Mouse (Mus musculus) limb, embryonic 14.5 days (tissue): Measurements from ENCODE around the gene Fermt3. TPM values are rescaled to one million over a fixed set of nuclear protein-coding genes. Genes with fewer than 3 reads are reported as not detected.
A peak's percentile ranks its signal among the peaks of the same experiment; 100 is the strongest.

Experiments used
- ATAC-seq: fragments of 200-750 bp; cut with Nextera tagmentation; 2 replicates; pipeline ENCODE4 v1.8.0; 2017; ENCODE audit warnings: low read depth, moderate number of reproducible peaks, moderate TSS enrichment; ENCODE audit not compliant: low FRiP score
- DNase-seq: peaks from one replicate; pipeline ENCODE4 v3.0.0-alpha.2; 2015; ENCODE audit warnings: low spot score
- H3K27ac ChIP-seq: fragments of 300-500 bp; sonication (generic); replicated peaks from 2 replicates; pipeline ENCODE4 v1.5.1; 2014; ENCODE audit warnings: low read depth, mild to moderate bottlenecking, low read length, moderate library complexity, mixed read lengths
- H3K27me3 ChIP-seq: fragments of 300-500 bp; sonication (generic); 2 replicates; pipeline ENCODE4 v1.6.1; 2014; ENCODE audit warnings: low read length, mixed read lengths; ENCODE audit not compliant: control insufficient read depth, insufficient read depth
- H3K36me3 ChIP-seq: fragments of 300-500 bp; sonication (generic); 2 replicates; pipeline ENCODE4 v1.6.1; 2014; ENCODE audit warnings: mild to moderate bottlenecking, low read length, moderate library complexity, mixed read lengths; ENCODE audit not compliant: control insufficient read depth, insufficient read depth
- H3K4me1 ChIP-seq: fragments of 300-500 bp; sonication (generic); 2 replicates; pipeline ENCODE4 v1.6.1; 2014; ENCODE audit warnings: antibody characterized with exemption, low read length, mixed read lengths; ENCODE audit not compliant: control insufficient read depth, insufficient read depth
- H3K4me2 ChIP-seq: fragments of 300-500 bp; sonication (generic); replicated peaks from 2 replicates; pipeline ENCODE4 v1.6.1; 2014; ENCODE audit warnings: low read depth, mild to moderate bottlenecking, low read length, moderate library complexity; ENCODE audit not compliant: severe bottlenecking
- H3K4me3 ChIP-seq: fragments of 300-500 bp; sonication (generic); replicated peaks from 2 replicates; pipeline ENCODE4 v1.5.1; 2014; ENCODE audit warnings: low read length
- H3K9ac ChIP-seq: fragments of 300-500 bp; sonication (generic); 2 replicates; pipeline ENCODE4 v1.6.1; 2014; ENCODE audit warnings: mild to moderate bottlenecking, low read depth, low read length, moderate library complexity; ENCODE audit not compliant: severe bottlenecking
- H3K9me3 ChIP-seq: fragments of 300-500 bp; sonication (generic); 2 replicates; pipeline ENCODE4 v1.6.1; 2016; ENCODE audit warnings: low read length; ENCODE audit not compliant: control insufficient read depth
- POLR2A ChIP-seq: fragments of 200-500 bp; IDR thresholded peaks from 2 replicates; pipeline ENCODE4 v1.8.0; 2012; ENCODE audit warnings: inconsistent platforms, mild to moderate bottlenecking, moderate library complexity, borderline replicate concordance; ENCODE audit not compliant: insufficient read depth, insufficient read length; ENCODE audit errors: extremely low read depth
- WGBS: fragments of 180-500 bp; shearing (Covaris S2); extraction: QIAGEN DNeasy Blood & Tissue Kit; methylation state at CpG from one replicate; pipeline ENCODE4 v1.1.7; 2014; 5-methylcytosine and 5-hydroxymethylcytosine counted together
- polyA plus RNA-seq, 2 experiments: library from polyadenylated mRNA; depleted of rRNA in 1 of 2; stranded (reverse) in 1 of 2; unstranded in 1 of 2; fragments of >200 nt; fragmentation: Nextera tagmentation in 1 of 2; extraction: Ambion mirVana in 1 of 2; gene quantifications; 2 replicates each; pipeline versions ENCODE4 v1.2.1 to v1.2.3; 2012 to 2014

The Fermt3 gene
- polyA plus RNA-seq, 2 experiments: 10.1 to 10.2 TPM

DNA sequence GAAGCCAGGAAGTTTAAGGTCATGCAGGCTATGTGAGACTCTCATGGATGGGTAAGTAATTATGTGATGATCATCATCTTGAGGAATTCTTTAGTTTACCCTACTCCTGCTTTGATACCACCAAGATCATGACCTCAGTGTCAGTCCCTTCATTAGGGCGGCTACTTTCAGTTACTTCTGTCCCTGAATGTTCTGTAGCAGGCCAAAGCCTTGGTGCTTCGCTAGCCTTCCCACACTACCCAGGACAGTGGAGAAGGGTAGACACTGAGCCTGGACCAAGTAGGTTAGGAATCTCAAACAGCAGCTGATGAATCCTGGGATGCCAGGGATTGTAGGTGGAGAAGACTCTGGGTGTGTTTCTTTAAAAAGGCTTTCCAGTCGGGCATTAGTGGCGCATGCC lies 37.8 kb downstream of the Fermt3 start:
- H3K27me3 ChIP-seq: no peaks in the 10 kb centered on the region
- peaks cover 25% of the 10 kb centered on the region for H3K4me1 ChIP-seq
- H3K9me3 ChIP-seq: no peaks in the 10 kb centered on the region
- ATAC-seq (no peak), DNase-seq (no peak)
- H3K27ac ChIP-seq: no peak overlapping the region
- no peak for TF ChIP-seq POLR2A
- no peak overlapping the region for H3K4me3 ChIP-seq
- WGBS: 91% methylated on average over 4 of the region's 4 CpGs
- H3K9ac ChIP-seq: no peak overlapping the region
- H3K36me3 ChIP-seq: peaks cover 45% of the 10 kb centered on the region
- H3K4me2 ChIP-seq: peak overlapping the region; percentile 68; the same call in 1 of the 2 replicates

DNA sequence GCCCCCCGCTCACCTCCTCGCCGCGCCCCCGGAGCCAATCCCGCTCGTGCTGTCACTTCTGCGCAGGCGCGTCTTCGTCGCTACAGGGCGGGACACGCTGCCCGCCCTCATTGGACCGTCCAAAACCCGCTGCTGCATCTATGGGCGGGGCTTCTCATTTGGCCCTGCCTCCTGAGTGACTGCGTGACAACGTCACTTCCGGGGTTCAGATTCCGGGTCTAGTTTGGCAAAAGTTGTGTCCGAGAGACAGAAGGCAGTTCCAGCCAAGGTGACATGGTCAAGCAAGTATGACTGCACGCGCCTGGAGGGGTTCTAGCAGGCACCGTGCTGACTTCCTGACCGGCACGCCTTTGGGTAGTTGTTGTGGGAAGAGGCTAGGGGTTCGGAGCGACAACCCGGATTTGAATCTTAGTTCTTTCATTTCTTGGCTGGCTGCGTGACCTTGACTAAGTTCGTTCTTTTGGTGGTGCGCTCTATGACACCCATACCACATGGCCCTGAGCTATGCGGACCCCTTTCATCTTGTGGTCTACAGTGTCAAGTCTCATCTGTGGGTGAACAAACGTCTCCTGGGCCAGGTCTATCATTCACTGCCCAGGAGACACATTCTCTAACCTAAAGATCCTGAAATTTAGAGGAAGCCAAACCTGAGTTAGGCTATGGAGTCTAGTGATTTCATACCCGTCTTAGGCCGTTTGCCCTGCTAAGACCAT lies 38.7 kb downstream of the Fermt3 start, which contains the start of gene Fkbp2:
Gene Fkbp2, minus strand, starts transcription at position 121 of the 713 bp plus-strand sequence.
- H3K9ac ChIP-seq: peak within 1 kb of the TSS; percentile 79
- DNase-seq: peak; percentile 99
- ATAC-seq: peak; percentile 89
- H3K4me2 ChIP-seq: peak within 1 kb of the TSS; percentile 68
- peaks cover 45% of the 10 kb centered on the region for H3K36me3 ChIP-seq
- H3K4me3 ChIP-seq: peak within 1 kb of the TSS; percentile 69
- WGBS: 2% methylated on average over 38 of the region's 38 CpGs
- H3K27me3 ChIP-seq: no peaks in the 10 kb centered on the region
- peak; percentile 13; the same call in 1 of the 2 replicates for TF ChIP-seq POLR2A
- H3K4me1 ChIP-seq: peaks cover 21% of the 10 kb centered on the region
- peak within 1 kb of the TSS; percentile 91 for H3K27ac ChIP-seq
- no peaks in the 10 kb centered on the region for H3K9me3 ChIP-seq

DNA sequence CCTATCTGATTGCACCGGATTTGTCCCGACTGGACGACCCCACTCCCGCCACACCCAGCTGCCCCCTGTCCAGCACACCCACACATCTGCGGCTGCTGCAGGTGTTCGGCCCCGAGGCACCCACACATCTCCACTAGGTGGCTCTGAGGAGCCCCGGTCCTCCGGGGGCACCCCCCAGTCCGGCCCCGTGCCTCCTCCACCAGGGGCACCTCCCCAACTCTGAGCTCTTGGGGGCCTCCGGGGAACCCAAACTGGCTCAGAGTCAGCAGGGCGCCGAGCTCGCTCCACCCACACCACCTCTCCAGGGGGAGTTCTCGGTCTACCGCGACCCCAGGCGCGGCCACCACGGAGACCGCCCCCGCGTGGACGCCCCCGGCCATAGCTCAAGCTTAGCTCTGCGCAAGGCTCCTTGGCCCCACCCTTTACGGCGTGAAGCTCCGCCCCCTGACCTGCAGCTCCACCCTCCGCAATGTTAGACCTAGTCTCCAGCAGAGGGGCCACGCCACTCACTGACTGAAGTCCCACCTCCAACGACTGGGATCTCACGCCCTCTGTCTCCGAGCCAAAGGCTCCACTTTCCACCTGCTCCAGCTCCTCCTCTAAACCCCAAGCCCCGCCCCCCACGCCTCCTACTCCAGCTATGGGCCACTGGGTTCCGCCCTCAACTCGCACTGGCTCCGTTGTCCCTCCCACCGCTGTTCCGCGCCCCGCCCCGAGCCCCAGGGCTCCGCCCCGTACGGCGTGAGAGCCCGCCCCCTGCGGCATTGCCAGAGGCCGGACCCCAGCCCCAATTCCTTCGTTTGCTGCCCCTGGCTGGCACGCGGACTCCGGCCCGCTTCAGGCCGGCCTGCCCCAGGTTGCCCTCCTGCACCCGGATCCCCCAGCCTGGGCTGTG lies 39.5 kb downstream of the Fermt3 start:
- DNase-seq: peak; percentile 100
- WGBS: under 1% methylated on average over 48 of the region's 59 CpGs
- peak; percentile 71; the same call in 1 of the 2 replicates for TF ChIP-seq POLR2A
- Histone ChIP-seq H3K27me3 (no peaks in the 10 kb centered on the region), H3K36me3 (peaks cover 38% of the 10 kb centered on the region), H3K9me3 (no peaks in the 10 kb centered on the region), H3K27ac (peak overlapping the region; percentile 91), H3K9ac (peak overlapping the region; percentile 79), H3K4me2 (peak overlapping the region; percentile 68), H3K4me1 (peaks cover 21% of the 10 kb centered on the region), H3K4me3 (peak overlapping the region; percentile 69)
- ATAC-seq: peak; percentile 90

DNA sequence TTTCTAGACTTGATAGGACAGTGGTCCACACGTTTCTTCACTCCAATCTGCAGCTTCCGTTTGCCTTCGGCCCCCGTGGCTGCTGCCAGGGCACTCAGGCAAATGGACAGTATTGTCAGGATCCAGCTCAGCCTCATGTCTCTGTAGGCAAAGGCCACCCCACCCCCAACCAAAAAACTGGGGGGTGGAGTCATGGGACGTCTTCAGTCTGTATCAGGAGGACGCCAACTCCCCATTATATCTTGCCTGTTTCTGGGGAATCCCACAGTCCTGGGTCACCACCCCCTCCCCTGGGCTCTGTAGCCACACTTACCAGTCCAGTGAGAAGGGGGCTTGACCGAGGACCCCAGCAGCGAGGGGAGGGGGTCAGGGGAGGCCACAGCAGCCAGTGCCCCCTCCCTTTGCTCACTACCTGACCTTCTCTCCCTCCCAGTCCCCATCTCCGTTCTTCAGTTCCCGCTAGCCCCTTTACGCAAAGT lies 40.2 kb downstream of the Fermt3 start:
- H3K36me3 ChIP-seq: peaks cover 33% of the 10 kb centered on the region
- WGBS: 11% methylated on average over 11 of the region's 11 CpGs
- TF ChIP-seq POLR2A: no peak
- no peaks in the 10 kb centered on the region for H3K27me3 ChIP-seq
- peak overlapping the region; percentile 68 for H3K4me2 ChIP-seq
- DNase-seq: no peak
- ATAC-seq: no peak
- H3K4me1 ChIP-seq: peaks cover 21% of the 10 kb centered on the region
- H3K9me3 ChIP-seq: no peaks in the 10 kb centered on the region
- peak overlapping the region; percentile 52 for H3K27ac ChIP-seq
- peak overlapping the region; percentile 55 for H3K9ac ChIP-seq
- H3K4me3 ChIP-seq: peak overlapping the region; percentile 69

DNA sequence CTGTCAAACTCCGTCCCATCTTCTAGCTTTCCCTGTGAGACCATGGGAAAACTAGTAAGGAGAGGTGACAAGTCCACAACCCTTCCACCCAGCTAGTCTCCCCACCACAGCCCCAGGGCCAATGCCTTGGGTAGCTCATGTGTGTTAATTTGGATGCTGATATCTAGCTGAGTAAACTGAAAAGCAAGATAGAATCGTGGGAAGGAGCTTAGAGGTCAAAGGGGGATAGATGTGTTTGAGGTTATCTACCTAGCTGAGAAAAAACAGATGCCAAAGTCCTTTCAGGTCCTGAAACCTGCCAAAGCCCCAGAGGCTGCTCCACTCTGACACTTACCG lies 40.7 kb downstream of the Fermt3 start:
- no peaks in the 10 kb centered on the region for H3K9me3 ChIP-seq
- WGBS: 41% methylated on average over 3 of the region's 3 CpGs

More for the DNA sequence above, 40.7 kb downstream of the Fermt3 start:
- Histone ChIP-seq H3K4me1 (peaks cover 21% of the 10 kb centered on the region), H3K36me3 (peaks cover 29% of the 10 kb centered on the region), H3K4me3 (peak overlapping the region; percentile 69), H3K4me2 (peak overlapping the region; percentile 68), H3K27ac (no peak overlapping the region), H3K27me3 (no peaks in the 10 kb centered on the region), H3K9ac (no peak overlapping the region)
- ATAC-seq (no peak), DNase-seq (no peak)
- no peak for TF ChIP-seq POLR2A
